Mouse (Mus musculus): Measurements from ENCODE around the gene Cys1.

Cys1 gene

GRCm38 (mm10) chr12:24645901-24646300 lies 35.7 kb downstream of the Cys1 start:
- no peak for DNase-seq (ENCODE audit: low read depth)

GRCm38 (mm10) chr12:24644125-24644571 lies 37.5 kb downstream of the Cys1 start:
- DNase-seq (ENCODE audit: low read depth): peak; percentile 11

- peak; percentile 66 for DNase-seq (ENCODE audit: low read depth)
Observed at GRCm38 (mm10) chr12:24642370-24642802, 39.2 kb downstream of the Cys1 start.

GRCm38 (mm10) chr12:24638787-24639186 lies 42.8 kb downstream of the Cys1 start:
- DNase-seq (ENCODE audit: low read depth): peak; percentile 20

- no peak for DNase-seq (ENCODE audit: low read depth)
Observed at GRCm38 (mm10) chr12:24634648-24635047, 47.0 kb downstream of the Cys1 start.

GRCm38 (mm10) chr12:24634212-24634611 lies 47.4 kb downstream of the Cys1 start:
- no peak for DNase-seq (ENCODE audit: low read depth)

GRCm38 (mm10) chr12:24633753-24634191 lies 47.8 kb downstream of the Cys1 start:
- peak; percentile 14 for DNase-seq (ENCODE audit: low read depth)

- DNase-seq (ENCODE audit: low read depth): no peak
Observed at GRCm38 (mm10) chr12:24632404-24632803, 49.2 kb downstream of the Cys1 start.

- DNase-seq (ENCODE audit: low read depth): peak; percentile 44
Observed at GRCm38 (mm10) chr12:24630220-24630619, 51.4 kb downstream of the Cys1 start.

GRCm38 (mm10) chr12:24627215-24627614 lies 54.4 kb downstream of the Cys1 start:
- DNase-seq (ENCODE audit: low read depth): peak; percentile 13

GRCm38 (mm10) chr12:24626401-24626800 lies 55.2 kb downstream of the Cys1 start:
- no peak for DNase-seq (ENCODE audit: low read depth)

GRCm38 (mm10) chr12:24623486-24624251 lies 57.9 kb downstream of the Cys1 start:
- no peak for DNase-seq (ENCODE audit: low read depth)

GRCm38 (mm10) chr12:24619436-24619835 lies 62.2 kb downstream of the Cys1 start:
- DNase-seq (ENCODE audit: low read depth): no peak
